Mouse (Mus musculus): Measurements from ENCODE around the gene Rgs10.

DNA sequence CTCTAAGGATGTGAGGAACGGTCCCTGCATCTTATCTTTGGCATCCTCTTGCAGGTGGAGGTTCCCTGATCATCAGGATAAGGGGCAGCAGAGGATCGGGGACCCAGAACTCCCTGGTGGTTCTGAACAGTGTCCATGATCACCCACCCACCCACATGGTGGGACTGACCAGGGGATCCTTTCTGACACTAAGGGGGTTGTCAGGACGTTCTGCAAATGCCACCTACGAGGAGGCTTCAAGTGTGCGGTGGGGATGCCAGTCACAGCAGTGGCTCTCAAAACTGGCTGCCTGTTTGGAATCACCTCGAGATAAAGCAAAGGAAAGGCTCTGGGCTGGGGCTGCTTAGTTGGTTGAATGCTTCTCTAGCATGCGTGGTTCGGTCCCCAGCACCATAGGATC is 71.6 kb downstream of the Rgs10 start:
- TF ChIP-seq CTCF (IDR thresholded peaks at IDR 0.05; ENCODE audit: low read depth) (no peak), EP300 (IDR thresholded peaks at IDR 0.05; ENCODE audit: low read depth) (no peak)
